Mouse (Mus musculus) intestine, embryonic 16.5 days (tissue): ENCODE measurements at regions not wholly inside any gene's neighbourhood (a gene's known extent, or its start where the extent isn't known, plus 50 kb on each side); places are given as distances from the start of the nearest gene placed in this dataset.
"Not testable (repeated sequence)": the region's sequence is repeated elsewhere in the genome, so short reads cannot be mapped to it uniquely, and the experiment has no call there.

Experiments used
- ATAC-seq: fragments of 200-750 bp; cut with Nextera tagmentation; 2 replicates; pipeline ENCODE4 v1.8.0; 2017; ENCODE audit warnings: moderate TSS enrichment, moderate library complexity
- H3K27ac ChIP-seq: fragments of 300-500 bp; sonication (generic); 2 replicates; pipeline ENCODE4 v1.5.1; 2014; ENCODE audit warnings: mild to moderate bottlenecking, low read length
- H3K27me3 ChIP-seq: fragments of 300-500 bp; sonication (generic); replicated peaks from 2 replicates; pipeline ENCODE4 v1.6.1; 2014; ENCODE audit warnings: low read length, control low read depth, mixed read lengths; ENCODE audit not compliant: control insufficient read depth, insufficient read depth
- H3K36me3 ChIP-seq: fragments of 300-500 bp; sonication (generic); 2 replicates; pipeline ENCODE4 v1.6.1; 2014; ENCODE audit warnings: low read length, control low read depth; ENCODE audit not compliant: control insufficient read depth, insufficient read depth
- H3K4me1 ChIP-seq: fragments of 300-500 bp; sonication (generic); 2 replicates; pipeline ENCODE4 v1.6.1; 2014; ENCODE audit warnings: low read length, control low read depth, mixed read lengths; ENCODE audit not compliant: control insufficient read depth, insufficient read depth
- H3K4me2 ChIP-seq: fragments of 300-500 bp; sonication (generic); 2 replicates; pipeline ENCODE4 v1.6.1; 2014; ENCODE audit warnings: low read depth, low read length, control low read depth
- H3K4me3 ChIP-seq: fragments of 300-500 bp; sonication (generic); 2 replicates; pipeline ENCODE4 v1.5.1; 2014; ENCODE audit warnings: mild to moderate bottlenecking, low read length
- H3K9ac ChIP-seq: fragments of 300-500 bp; sonication (generic); 2 replicates; pipeline ENCODE4 v1.6.1; 2014; ENCODE audit warnings: low read depth, low read length
- H3K9me3 ChIP-seq: fragments of 300-500 bp; sonication (generic); 2 replicates; pipeline ENCODE4 v1.6.1; 2016; ENCODE audit warnings: low read length, control low read depth; ENCODE audit not compliant: control insufficient read depth
- WGBS: fragments of 180-500 bp; shearing (Covaris S2); extraction: QIAGEN DNeasy Blood & Tissue Kit; methylation state at CpG from one replicate; pipeline ENCODE4 v1.1.7; 2014; 5-methylcytosine and 5-hydroxymethylcytosine counted together

DNA sequence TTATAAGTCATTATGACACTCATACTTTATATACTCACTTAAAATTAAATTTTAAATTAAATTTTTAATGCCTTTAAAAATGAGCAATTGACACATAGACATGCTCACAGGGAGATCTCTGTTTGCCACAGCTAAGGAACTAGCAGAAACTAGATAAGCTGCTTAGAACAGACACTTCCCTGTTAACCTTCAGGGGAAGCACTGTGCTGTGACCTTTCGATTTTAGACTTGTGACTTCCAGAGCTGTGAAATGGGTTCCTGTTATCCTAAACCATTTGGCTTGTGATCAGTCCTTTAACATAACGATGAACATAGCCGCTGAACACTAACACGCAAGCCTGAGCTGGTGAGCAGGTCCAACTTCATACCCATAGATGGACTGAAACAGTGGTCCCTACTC is 68.4 kb upstream of the Zcchc2 start:
- Histone ChIP-seq H3K27ac (no peak overlapping the region), H3K4me3 (no peak overlapping the region), H3K4me1 (no peaks in the 10 kb centered on the region), H3K9me3 (no peaks in the 10 kb centered on the region), H3K36me3 (no peaks in the 10 kb centered on the region), H3K4me2 (no peak overlapping the region), H3K27me3 (no peaks in the 10 kb centered on the region), H3K9ac (no peak overlapping the region)
- ATAC-seq, result no peak
- WGBS, result 91% methylated on average over 4 of the region's 4 CpGs

DNA sequence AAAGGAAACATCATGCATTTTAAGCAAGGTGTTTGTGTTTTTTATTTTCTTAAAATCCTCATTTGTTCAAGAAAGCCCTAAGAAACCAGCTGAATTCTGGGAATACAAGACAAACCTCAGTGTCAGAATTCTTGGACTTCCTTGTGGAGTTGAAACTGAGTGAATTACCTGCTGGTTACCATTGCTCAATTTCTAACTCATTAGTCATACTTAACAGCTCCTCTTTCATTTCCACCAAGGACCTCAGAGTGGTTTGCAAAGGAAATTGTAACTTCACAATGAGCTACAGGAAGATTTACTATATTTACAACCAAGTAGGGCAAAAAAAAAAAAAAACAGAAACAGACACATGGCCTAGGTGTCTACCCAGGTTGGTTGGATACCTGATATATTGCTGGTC is 67.6 kb upstream of the Zcchc2 start:
- no peaks in the 10 kb centered on the region for H3K36me3 ChIP-seq
- H3K4me1 ChIP-seq, result no peaks in the 10 kb centered on the region

DNA sequence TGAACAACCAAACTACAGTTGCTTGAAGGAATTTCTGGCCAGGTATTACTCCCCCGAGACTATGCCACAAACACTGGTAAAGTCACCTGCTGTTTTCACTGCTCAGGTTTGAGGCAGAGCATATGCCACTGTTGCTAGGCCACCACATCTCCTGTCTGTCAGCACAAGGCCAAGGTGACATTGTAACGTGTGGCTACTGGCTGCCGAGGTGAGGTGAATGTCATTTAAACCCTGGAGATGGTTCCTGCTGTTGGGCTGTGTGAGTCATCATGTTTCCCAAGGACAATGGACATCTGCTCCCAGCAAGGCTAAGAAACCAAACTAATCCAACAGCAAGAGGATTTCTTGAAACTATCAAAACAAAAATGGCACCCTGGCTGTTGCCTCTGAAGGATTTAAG is 67.2 kb upstream of the Zcchc2 start:
- H3K27me3 ChIP-seq, result no peaks in the 10 kb centered on the region
- no peaks in the 10 kb centered on the region for H3K9me3 ChIP-seq
- no peak overlapping the region for H3K4me3 ChIP-seq
- no peaks in the 10 kb centered on the region for H3K36me3 ChIP-seq
- no peak for ATAC-seq
- no peaks in the 10 kb centered on the region for H3K4me1 ChIP-seq
- H3K27ac ChIP-seq, result no peak overlapping the region
- H3K4me2 ChIP-seq, result no peak overlapping the region
- no peak overlapping the region for H3K9ac ChIP-seq
- WGBS, result 73% methylated on average over 3 of the region's 3 CpGs

More for the DNA sequence above, 67.6 kb upstream of the Zcchc2 start:
- H3K9me3 ChIP-seq, result no peaks in the 10 kb centered on the region
- H3K27me3 ChIP-seq, result no peaks in the 10 kb centered on the region
- no peak overlapping the region for H3K9ac ChIP-seq
- H3K27ac ChIP-seq, result no peak overlapping the region
- H3K4me3 ChIP-seq, result no peak overlapping the region
- no peak overlapping the region for H3K4me2 ChIP-seq
- no peak for ATAC-seq

DNA sequence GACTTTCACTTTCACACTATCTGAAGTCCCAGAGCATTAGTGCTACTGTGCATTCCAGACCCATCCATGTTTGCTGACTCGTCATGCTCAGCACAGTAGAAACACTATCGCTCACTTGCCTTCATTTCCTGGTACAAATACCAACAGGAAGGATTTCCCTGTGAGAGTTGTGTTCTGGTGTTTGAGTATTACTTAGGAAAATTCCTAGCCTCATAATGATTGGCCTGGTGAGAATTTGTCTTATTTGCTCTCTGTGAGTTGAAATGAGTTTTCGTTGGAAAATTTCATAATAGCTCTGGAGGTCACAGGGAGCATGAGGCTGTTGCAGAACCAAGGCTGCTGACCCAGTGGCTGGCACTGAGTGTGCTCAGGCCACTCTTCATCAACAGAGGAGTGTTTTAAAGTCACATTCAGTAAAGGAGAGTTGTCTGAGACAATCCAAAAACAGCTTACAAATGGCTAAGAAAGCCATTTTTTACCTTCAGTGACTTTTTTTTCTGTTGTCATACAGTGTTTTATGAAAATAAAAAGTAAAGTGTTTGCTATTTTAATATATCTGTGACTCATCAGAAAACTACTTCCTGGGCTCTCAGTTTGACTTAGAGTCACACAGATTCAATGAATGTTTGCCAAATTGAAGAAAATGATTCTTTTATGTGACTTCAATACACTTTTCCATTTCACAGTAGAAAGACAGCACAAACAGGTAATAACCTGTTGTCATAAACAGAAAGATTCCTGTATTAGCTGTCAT is 64.4 kb upstream of the Zcchc2 start:
- no peak for ATAC-seq
- WGBS, result 54% methylated on average over 3 of the region's 3 CpGs
- no peaks in the 10 kb centered on the region for H3K36me3 ChIP-seq

DNA sequence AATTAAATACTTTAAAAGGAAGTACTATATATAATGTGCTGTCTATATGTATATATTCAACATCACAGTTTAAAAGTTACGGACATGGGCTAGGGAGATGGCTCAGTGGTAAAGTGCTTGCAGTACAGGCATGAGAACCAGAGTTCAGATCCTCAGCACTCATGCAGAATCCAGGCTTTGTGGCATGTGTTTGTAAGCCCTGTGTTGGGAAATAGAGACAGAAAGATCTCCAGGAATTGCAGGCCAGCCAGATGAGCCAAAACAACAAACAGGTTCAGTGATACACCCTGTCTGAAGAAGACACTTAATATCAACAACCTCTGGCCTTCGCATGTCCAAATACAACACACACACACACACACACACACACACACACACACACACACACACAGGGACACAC is 63.3 kb upstream of the Zcchc2 start:
- no peak for ATAC-seq
- 94% methylated on average over 2 of the region's 2 CpGs for WGBS
- Histone ChIP-seq H3K9me3 (no peaks in the 10 kb centered on the region), H3K4me2 (no peak overlapping the region), H3K4me3 (no peak overlapping the region), H3K27ac (no peak overlapping the region), H3K9ac (no peak overlapping the region), H3K27me3 (no peaks in the 10 kb centered on the region), H3K36me3 (no peaks in the 10 kb centered on the region), H3K4me1 (no peaks in the 10 kb centered on the region)

More for the DNA sequence above, 64.4 kb upstream of the Zcchc2 start:
- no peak overlapping the region for H3K4me3 ChIP-seq
- no peaks in the 10 kb centered on the region for H3K27me3 ChIP-seq
- H3K4me1 ChIP-seq, result no peaks in the 10 kb centered on the region
- no peak overlapping the region for H3K4me2 ChIP-seq
- H3K9ac ChIP-seq, result no peak overlapping the region
- H3K27ac ChIP-seq, result no peak overlapping the region
- H3K9me3 ChIP-seq, result no peaks in the 10 kb centered on the region

DNA sequence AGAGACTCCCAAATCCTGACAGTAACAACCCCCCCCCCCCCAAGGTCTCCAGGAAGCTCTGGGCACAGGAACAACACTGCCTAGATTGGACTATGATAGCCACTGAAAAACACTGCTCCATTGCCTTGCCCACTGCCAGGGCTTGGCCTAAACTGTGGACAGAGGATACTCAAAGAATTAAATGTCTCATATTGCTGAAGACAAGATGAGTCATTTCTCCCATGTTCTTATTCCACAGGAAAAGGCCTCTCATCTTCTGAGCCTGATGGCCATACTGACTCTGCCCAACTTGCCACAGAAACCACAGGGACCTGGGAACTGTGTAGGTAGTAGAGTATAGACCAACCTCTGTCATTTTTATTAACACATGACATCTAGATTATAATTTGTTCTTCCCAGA is 59.4 kb upstream of the Zcchc2 start:
- Histone ChIP-seq H3K27ac (no peak overlapping the region), H3K9ac (no peak overlapping the region), H3K27me3 (no peaks in the 10 kb centered on the region), H3K4me2 (no peak overlapping the region), H3K9me3 (no peaks in the 10 kb centered on the region), H3K36me3 (no peaks in the 10 kb centered on the region), H3K4me1 (no peaks in the 10 kb centered on the region), H3K4me3 (no peak overlapping the region)
- ATAC-seq, result no peak

DNA sequence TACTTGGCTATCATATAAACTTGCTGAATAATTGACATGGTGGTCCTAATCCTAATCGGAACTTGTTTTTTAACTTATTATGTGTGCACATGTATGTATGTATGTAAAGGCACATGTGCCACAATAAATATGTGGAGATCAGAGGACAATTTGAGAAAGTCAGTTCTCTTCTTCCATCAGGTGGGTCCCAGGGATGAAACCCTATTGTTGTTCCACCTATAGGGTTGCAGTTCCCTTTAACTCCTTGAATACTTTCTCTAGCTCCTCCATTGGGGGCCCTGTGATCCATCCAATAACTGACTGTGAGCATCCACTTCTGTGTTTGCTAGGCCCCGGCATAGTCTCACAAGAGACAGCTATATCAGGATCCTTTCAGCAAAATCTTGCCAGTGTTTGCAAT is 56.0 kb upstream of the Zcchc2 start:
- not testable (repeated sequence) for H3K27me3 ChIP-seq, H3K36me3 ChIP-seq, H3K4me2 ChIP-seq, H3K27ac ChIP-seq, H3K4me1 ChIP-seq, H3K4me3 ChIP-seq, H3K9ac ChIP-seq, H3K9me3 ChIP-seq, ATAC-seq
- 96% methylated on average over 2 of the region's 2 CpGs for WGBS
